Mouse (Mus musculus) kidney, adult 2 months (tissue): ENCODE data around the gene Slc35e1.
A peak's percentile ranks its signal among the peaks of the same experiment; 100 is the strongest.

ENCODE experiments used
- CTCF ChIP-seq: fragments of 200-500 bp; conservative IDR thresholded peaks from 2 replicates; pipeline ENCODE4 v1.5.1; 2011; ENCODE audit warnings: low read depth, mild to moderate bottlenecking, control low read depth, low read length, moderate library complexity, mixed read lengths; ENCODE audit not compliant: insufficient read depth, insufficient read length
- POLR2A ChIP-seq: fragments of 200-500 bp; IDR thresholded peaks from one replicate; pipeline ENCODE4 v1.6.1; 2011; ENCODE audit warnings: low read depth, low read length, control low read depth

- TF ChIP-seq CTCF (peak; percentile 47), POLR2A (no peak)
These were observed 46.8 kb upstream of the Slc35e1 start for GRCm38 (mm10) chr8:72539234-72539633.
